Mouse (Mus musculus): ENCODE data around the gene Wdr66. TPM values are rescaled to one million over a fixed set of nuclear protein-coding genes. Genes with fewer than 3 reads are reported as not detected.

The Wdr66 gene
- total and polyA plus RNA-seq, 3 experiments: 1.4 to 3.6 TPM; not detected in 1

- H3K79me2 ChIP-seq (ENCODE audit: control insufficient read depth, insufficient read depth, low read length, poor library complexity): peaks cover 29% of the 10 kb centered on the region
- H3K9ac ChIP-seq (ENCODE audit: control insufficient read depth, low read depth, low read length, poor library complexity, severe bottlenecking): peak overlapping the region; percentile 77
- H3K4me1 ChIP-seq (ENCODE audit: control insufficient read depth in 1 of 2, insufficient read depth in 2 of 2, low read length in 2 of 2): peaks cover 5 to 21% of the 10 kb centered on the region in 2 experiments
- H3K27ac ChIP-seq (ENCODE audit: control insufficient read depth, low read depth, low read length): no peak overlapping the region
- H3K9me3 ChIP-seq (replicated peaks; ENCODE audit: insufficient read depth, low read length): no peaks in the 10 kb centered on the region
- TF ChIP-seq RAD21 (IDR thresholded peaks at IDR 0.05; ENCODE audit: low read depth, low read length) (no peak), BHLHE40 (IDR thresholded peaks at IDR 0.05; ENCODE audit: borderline replicate concordance, low read depth, low read length) (no peak), E2F4 (IDR thresholded peaks at IDR 0.05; ENCODE audit: borderline replicate concordance, low read depth, low read length) (no peak), ZKSCAN1 (IDR thresholded peaks at IDR 0.05; ENCODE audit: low read depth, low read length) (no peak), ETS1 (IDR thresholded peaks at IDR 0.05; ENCODE audit: low read depth, low read length) (no peak), ZC3H11A (IDR thresholded peaks at IDR 0.05; ENCODE audit: low read depth, low read length) (no peak), GATA1 (IDR thresholded peaks at IDR 0.05; ENCODE audit: low read depth, low read length) (no peak), MAX (IDR thresholded peaks at IDR 0.05; ENCODE audit: low read length) (no peak), JUND (IDR thresholded peaks at IDR 0.05; ENCODE audit: low read depth, low read length) (no peak), USF1 (IDR thresholded peaks at IDR 0.05; ENCODE audit: low read depth, low read length) (no peak), MAFK (IDR thresholded peaks at IDR 0.05; ENCODE audit: borderline replicate concordance, low read depth, low read length) (no peak), MAZ (IDR thresholded peaks at IDR 0.05; ENCODE audit: low read depth, low read length) (no peak), ELF1 (IDR thresholded peaks at IDR 0.05; ENCODE audit: low read depth, low read length) (no peak), TAL1 (IDR thresholded peaks at IDR 0.05; ENCODE audit: low read length) (no peak), POLR2AphosphoS2 (IDR thresholded peaks at IDR 0.05; ENCODE audit: low read length) (no peak)
- DNase-seq (ENCODE audit: low read depth, low spot score): peak; percentile 34
- H3K4me3 ChIP-seq (ENCODE audit: control insufficient read depth in 1 of 2, insufficient read depth in 1 of 2, low read depth in 2 of 2, low read length in 2 of 2): peak overlapping the region; percentile 71 to 99; a peak in 3 of 4 replicates
- peaks cover 0 to 31% of the 10 kb centered on the region in 2 experiments; a peak in 2 of 4 replicates for H3K36me3 ChIP-seq (ENCODE audit: control insufficient read depth in 1 of 2, insufficient read depth in 2 of 2, low read length in 2 of 2)
- H3K27me3 ChIP-seq (ENCODE audit: control insufficient read depth in 1 of 2, insufficient read depth in 2 of 2, low read length in 2 of 2): no peaks in the 10 kb centered on the region
Measured at GRCm38 (mm10) chr5:123229296-123229695, 22.6 kb upstream of the Wdr66 start.

GRCm38 (mm10) chr5:123232180-123232579 is 19.7 kb upstream of the Wdr66 start:
- Histone ChIP-seq H3K79me2 (ENCODE audit: control insufficient read depth, insufficient read depth, low read length, poor library complexity) (peaks cover 29% of the 10 kb centered on the region), H3K9me3 (replicated peaks; ENCODE audit: insufficient read depth, low read length) (no peaks in the 10 kb centered on the region), H3K4me3 (ENCODE audit: control insufficient read depth in 1 of 2, insufficient read depth in 1 of 2, low read depth in 2 of 2, low read length in 2 of 2) (no peak overlapping the region), H3K9ac (ENCODE audit: control insufficient read depth, low read depth, low read length, poor library complexity, severe bottlenecking) (no peak overlapping the region), H3K4me1 (ENCODE audit: control insufficient read depth in 1 of 2, insufficient read depth in 2 of 2, low read length in 2 of 2) (peaks cover 5 to 21% of the 10 kb centered on the region in 2 experiments), H3K27me3 (ENCODE audit: control insufficient read depth in 1 of 2, insufficient read depth in 2 of 2, low read length in 2 of 2) (no peaks in the 10 kb centered on the region), H3K27ac (ENCODE audit: control insufficient read depth, low read depth, low read length) (peak overlapping the region; percentile 27; the same call in 1 of the 2 replicates), H3K36me3 (ENCODE audit: control insufficient read depth in 1 of 2, insufficient read depth in 2 of 2, low read length in 2 of 2) (peaks cover 0 to 31% of the 10 kb centered on the region in 2 experiments; a peak in 3 of 4 replicates)
- TF ChIP-seq GATA1 (IDR thresholded peaks at IDR 0.05; ENCODE audit: low read depth, low read length): peak; percentile 41; the same call in 1 of the 2 replicates
- TF ChIP-seq NELFE (IDR thresholded peaks at IDR 0.05; ENCODE audit: low read depth, low read length): no peak
- peak; percentile 35; the same call in 1 of the 2 replicates for TF ChIP-seq SIN3A (IDR thresholded peaks at IDR 0.05; ENCODE audit: low read length)
- TF ChIP-seq ZNF384 (IDR thresholded peaks at IDR 0.05; ENCODE audit: low read depth, low read length): peak; percentile 67; the same call in 1 of the 2 replicates
- TF ChIP-seq EP300 (IDR thresholded peaks at IDR 0.05; ENCODE audit: low read depth in 1 of 2, low read length in 2 of 2): 0 out of 4 replicates have a peak, but pooled peaks of 1 of the 2 experiments have one; percentile 4
- DNase-seq (ENCODE audit: low read depth, low spot score): peak; percentile 62
